Mouse (Mus musculus): ENCODE data around the gene Cmtm8.

Cmtm8 gene

GRCm38 (mm10) chr9:114821548-114822289 lies 22.2 kb downstream of the Cmtm8 start:
- DNase-seq (ENCODE audit: low read depth) = no peak

- DNase-seq (ENCODE audit: low read depth) = no peak
These were observed 25.0 kb downstream of the Cmtm8 start for GRCm38 (mm10) chr9:114818918-114819317.

GRCm38 (mm10) chr9:114817012-114817411 lies 26.9 kb downstream of the Cmtm8 start:
- DNase-seq (ENCODE audit: low read depth) = no peak

GRCm38 (mm10) chr9:114816121-114816520 lies 27.8 kb downstream of the Cmtm8 start:
- no peak for DNase-seq (ENCODE audit: low read depth)

GRCm38 (mm10) chr9:114815315-114815714 lies 28.6 kb downstream of the Cmtm8 start:
- peak; percentile 51 for DNase-seq (ENCODE audit: low read depth)

- peak; percentile 37 for DNase-seq (ENCODE audit: low read depth)
These were observed 32.0 kb downstream of the Cmtm8 start for GRCm38 (mm10) chr9:114812001-114812400.

GRCm38 (mm10) chr9:114810837-114811236 lies 33.1 kb downstream of the Cmtm8 start:
- DNase-seq (ENCODE audit: low read depth) = no peak

- no peak for DNase-seq (ENCODE audit: low read depth)
These were observed 35.3 kb downstream of the Cmtm8 start for GRCm38 (mm10) chr9:114808671-114809070.

- no peak for DNase-seq (ENCODE audit: low read depth)
These were observed 36.7 kb downstream of the Cmtm8 start for GRCm38 (mm10) chr9:114807261-114807660.

GRCm38 (mm10) chr9:114805151-114805671 lies 38.7 kb downstream of the Cmtm8 start:
- peak; percentile 73 for DNase-seq (ENCODE audit: low read depth)

GRCm38 (mm10) chr9:114802191-114802590 lies 41.8 kb downstream of the Cmtm8 start:
- no peak for DNase-seq (ENCODE audit: low read depth)

- DNase-seq (ENCODE audit: low read depth) = no peak
These were observed 42.7 kb downstream of the Cmtm8 start for GRCm38 (mm10) chr9:114801301-114801700.

- no peak for DNase-seq (ENCODE audit: low read depth)
These were observed 44.4 kb downstream of the Cmtm8 start for GRCm38 (mm10) chr9:114799498-114800107.

- DNase-seq (ENCODE audit: low read depth) = no peak
These were observed 45.1 kb downstream of the Cmtm8 start for GRCm38 (mm10) chr9:114798845-114799244.

GRCm38 (mm10) chr9:114797329-114798004 lies 46.5 kb downstream of the Cmtm8 start:
- DNase-seq (ENCODE audit: low read depth) = no peak

GRCm38 (mm10) chr9:114796473-114797050 lies 47.4 kb downstream of the Cmtm8 start:
- no peak for DNase-seq (ENCODE audit: low read depth)

GRCm38 (mm10) chr9:114794491-114794890 lies 49.5 kb downstream of the Cmtm8 start:
- no peak for DNase-seq (ENCODE audit: low read depth)

GRCm38 (mm10) chr9:114793764-114794295 lies 50.1 kb downstream of the Cmtm8 start:
- no peak for DNase-seq (ENCODE audit: low read depth)

GRCm38 (mm10) chr9:114789989-114790388 lies 54.0 kb downstream of the Cmtm8 start:
- DNase-seq (ENCODE audit: low read depth) = no peak

GRCm38 (mm10) chr9:114789557-114789956 lies 54.4 kb downstream of the Cmtm8 start:
- no peak for DNase-seq (ENCODE audit: low read depth)

GRCm38 (mm10) chr9:114788697-114789096 lies 55.3 kb downstream of the Cmtm8 start:
- no peak for DNase-seq (ENCODE audit: low read depth)

- DNase-seq (ENCODE audit: low read depth) = no peak
These were observed 56.2 kb downstream of the Cmtm8 start for GRCm38 (mm10) chr9:114787716-114788115.
